Mouse (Mus musculus): ENCODE measurements around the gene Ino80. TPM values are rescaled to one million over a fixed set of nuclear protein-coding genes. Genes with fewer than 3 reads are reported as not detected.
A peak's percentile ranks its signal among the peaks of the same experiment; 100 is the strongest.

Gene Ino80
- polyA plus RNA-seq, 1 experiment from 2014 or later, result 5.1 TPM

DNA sequence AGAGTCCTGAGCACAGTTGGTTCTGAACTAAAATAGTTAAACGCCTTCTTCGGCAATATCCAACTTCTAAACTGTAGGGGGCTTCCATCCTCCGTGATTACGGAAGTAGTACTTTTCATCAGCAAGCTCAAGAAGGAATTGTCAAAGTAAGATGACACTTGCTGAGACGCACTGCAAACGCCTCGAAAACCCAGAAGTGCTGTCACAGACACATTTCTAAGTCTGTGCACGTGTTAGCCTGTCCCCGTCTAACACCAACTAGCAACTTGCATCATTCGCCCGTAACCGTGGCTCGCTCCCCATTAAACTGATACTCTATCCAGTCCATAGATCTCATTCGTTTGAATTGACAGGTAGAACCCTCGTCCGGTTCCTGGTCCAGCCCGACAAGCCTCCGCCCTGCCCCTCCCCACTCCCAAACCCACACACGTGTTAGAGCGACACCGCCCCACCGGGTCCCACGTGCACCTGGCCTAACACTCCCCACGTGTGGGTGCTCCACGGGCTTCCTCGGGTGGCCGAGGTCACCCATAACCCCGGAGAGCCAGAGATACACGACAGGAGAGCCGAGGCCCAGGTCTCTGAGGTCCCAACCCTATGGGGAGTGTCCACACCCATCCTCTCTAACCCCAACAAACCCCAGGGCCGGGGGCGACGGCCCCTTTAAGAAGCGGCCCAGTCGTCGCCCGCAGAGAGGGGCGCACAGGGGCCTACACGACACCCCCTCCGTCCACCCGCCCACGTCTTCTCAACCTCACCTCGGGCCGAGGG lies 681 bp downstream of the Ino80 start:
- ATAC-seq (ENCODE audit: low read depth) (peak; percentile 68), DNase-seq (ENCODE audit: low spot score) (peak; percentile 75)
- WGBS, result under 1% methylated on average over 31 of the region's 44 CpGs
- Histone ChIP-seq H3K36me3 (ENCODE audit: control insufficient read depth, insufficient read depth, low read length) (peaks cover 6% of the 10 kb centered on the region; the same call in 1 of the 2 replicates), H3K4me3 (ENCODE audit: low read depth, low read length) (peak overlapping the region; percentile 53), H3K27me3 (replicated peaks; ENCODE audit: control insufficient read depth, insufficient read depth, low read length) (no peaks in the 10 kb centered on the region), H3K9ac (ENCODE audit: low read depth, low read length) (peak overlapping the region; percentile 98), H3K4me1 (ENCODE audit: control insufficient read depth, insufficient read depth, low read length) (peaks cover 11% of the 10 kb centered on the region; the same call in 1 of the 2 replicates), H3K9me3 (ENCODE audit: control insufficient read depth, low read length) (no peaks in the 10 kb centered on the region), H3K4me2 (ENCODE audit: low read depth, low read length) (peak overlapping the region; percentile 79), H3K27ac (replicated peaks; ENCODE audit: low read depth, low read length) (peak overlapping the region; percentile 98)

DNA sequence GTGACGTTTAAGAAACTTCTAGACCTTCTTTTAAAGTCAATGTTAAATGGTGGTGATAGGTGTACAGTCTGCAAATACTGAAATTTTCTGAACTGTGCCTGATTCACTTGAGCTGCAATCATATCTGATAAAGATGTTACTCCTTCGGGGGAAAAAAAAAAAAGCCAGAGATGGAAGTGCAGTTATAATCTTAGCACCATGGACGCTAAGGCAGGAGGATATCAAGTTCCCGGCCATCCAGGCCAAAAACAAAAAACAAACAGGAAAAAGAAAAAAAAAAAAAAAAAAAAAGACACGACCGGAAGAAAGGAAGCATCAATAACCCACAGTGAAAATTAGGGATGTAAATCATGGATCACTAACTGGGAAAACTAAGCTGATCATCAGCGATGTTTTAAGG lies 1.3 kb downstream of the Ino80 start:
- DNase-seq (ENCODE audit: low spot score) (no peak), ATAC-seq (ENCODE audit: low read depth) (no peak)
- peak overlapping the region; percentile 79 for H3K4me2 ChIP-seq (ENCODE audit: low read depth, low read length)
- H3K9ac ChIP-seq (ENCODE audit: low read depth, low read length), result peak overlapping the region; percentile 98
- WGBS, result 9% methylated on average over 7 of the region's 7 CpGs
- peak overlapping the region; percentile 53 for H3K4me3 ChIP-seq (ENCODE audit: low read depth, low read length)
- peak overlapping the region; percentile 98 for H3K27ac ChIP-seq (replicated peaks; ENCODE audit: low read depth, low read length)
- H3K36me3 ChIP-seq (ENCODE audit: control insufficient read depth, insufficient read depth, low read length), result peaks cover 6% of the 10 kb centered on the region; the same call in 1 of the 2 replicates
- no peaks in the 10 kb centered on the region for H3K27me3 ChIP-seq (replicated peaks; ENCODE audit: control insufficient read depth, insufficient read depth, low read length)
- H3K4me1 ChIP-seq (ENCODE audit: control insufficient read depth, insufficient read depth, low read length), result peaks cover 11% of the 10 kb centered on the region; the same call in 1 of the 2 replicates
- H3K9me3 ChIP-seq (ENCODE audit: control insufficient read depth, low read length), result no peaks in the 10 kb centered on the region

DNA sequence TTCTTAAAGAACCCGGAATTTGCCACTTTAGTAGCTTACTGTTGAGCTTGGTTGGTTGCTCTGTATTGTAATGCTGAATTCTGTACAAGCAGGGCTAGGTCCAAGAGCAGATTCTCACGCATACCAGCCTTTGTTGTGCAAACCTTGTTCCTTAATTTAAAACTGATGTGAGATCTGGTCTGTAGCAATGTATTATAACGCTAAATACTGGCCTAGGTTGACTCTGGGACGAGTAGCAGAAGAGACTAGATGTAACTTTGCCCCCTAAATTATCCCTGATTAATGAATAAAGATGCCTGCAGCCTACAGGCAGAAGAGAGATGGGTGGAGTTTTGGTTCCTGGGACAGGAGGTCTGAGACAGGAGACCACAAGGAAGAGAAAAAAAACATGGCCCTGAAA lies 13.5 kb downstream of the Ino80 start:
- Histone ChIP-seq H3K9me3 (ENCODE audit: control insufficient read depth, low read length) (no peaks in the 10 kb centered on the region), H3K36me3 (ENCODE audit: control insufficient read depth, insufficient read depth, low read length) (peaks cover 9% of the 10 kb centered on the region; the same call in 1 of the 2 replicates), H3K4me3 (ENCODE audit: low read depth, low read length) (no peak overlapping the region), H3K9ac (ENCODE audit: low read depth, low read length) (no peak overlapping the region), H3K27ac (replicated peaks; ENCODE audit: low read depth, low read length) (no peak overlapping the region), H3K4me1 (ENCODE audit: control insufficient read depth, insufficient read depth, low read length) (no peaks in the 10 kb centered on the region), H3K27me3 (replicated peaks; ENCODE audit: control insufficient read depth, insufficient read depth, low read length) (no peaks in the 10 kb centered on the region), H3K4me2 (ENCODE audit: low read depth, low read length) (no peak overlapping the region)
- ATAC-seq (ENCODE audit: low read depth), result no peak
- DNase-seq (ENCODE audit: low spot score), result no peak
- WGBS, result 46% methylated on average over 4 of the region's 4 CpGs

DNA sequence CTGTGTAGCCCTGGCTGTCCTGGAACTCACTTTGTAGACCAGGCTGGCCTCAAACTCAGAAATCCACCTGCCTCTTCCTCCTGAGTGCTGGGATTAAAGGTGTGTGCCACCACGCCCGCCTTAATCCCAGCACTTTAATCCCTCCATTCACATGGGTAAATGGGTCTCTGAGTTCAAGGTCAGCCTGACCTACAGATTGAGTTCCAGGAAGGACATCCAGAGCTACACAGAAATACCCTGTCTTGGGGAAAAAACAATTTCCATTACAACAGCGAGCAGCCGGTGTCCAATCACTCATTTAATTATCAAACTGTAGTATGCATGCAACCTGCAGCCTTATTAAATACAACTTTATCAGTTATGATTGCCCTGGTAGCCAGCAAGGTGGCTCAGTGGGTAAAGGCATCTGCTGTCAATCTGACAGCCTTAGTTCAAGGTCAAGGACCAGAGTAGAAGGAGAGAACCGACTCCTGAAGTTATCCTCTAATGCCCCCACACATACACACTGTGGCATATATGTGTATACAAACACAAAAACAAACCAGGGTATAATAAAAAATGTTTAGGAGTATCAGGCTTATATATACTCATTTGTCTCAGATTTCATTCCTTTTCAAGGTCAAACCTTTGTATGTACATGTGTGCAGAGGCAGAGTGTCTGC lies 14.2 kb downstream of the Ino80 start:
- Histone ChIP-seq H3K4me2 (ENCODE audit: low read depth, low read length) (no peak overlapping the region), H3K4me3 (ENCODE audit: low read depth, low read length) (no peak overlapping the region), H3K27ac (replicated peaks; ENCODE audit: low read depth, low read length) (no peak overlapping the region), H3K4me1 (ENCODE audit: control insufficient read depth, insufficient read depth, low read length) (no peaks in the 10 kb centered on the region), H3K9ac (ENCODE audit: low read depth, low read length) (no peak overlapping the region), H3K9me3 (ENCODE audit: control insufficient read depth, low read length) (no peaks in the 10 kb centered on the region), H3K36me3 (ENCODE audit: control insufficient read depth, insufficient read depth, low read length) (peaks cover 9% of the 10 kb centered on the region; the same call in 1 of the 2 replicates), H3K27me3 (replicated peaks; ENCODE audit: control insufficient read depth, insufficient read depth, low read length) (no peaks in the 10 kb centered on the region)
- no peak for ATAC-seq (ENCODE audit: low read depth)
- WGBS, result 90% methylated on average over 5 of the region's 5 CpGs
- no peak for DNase-seq (ENCODE audit: low spot score)

DNA sequence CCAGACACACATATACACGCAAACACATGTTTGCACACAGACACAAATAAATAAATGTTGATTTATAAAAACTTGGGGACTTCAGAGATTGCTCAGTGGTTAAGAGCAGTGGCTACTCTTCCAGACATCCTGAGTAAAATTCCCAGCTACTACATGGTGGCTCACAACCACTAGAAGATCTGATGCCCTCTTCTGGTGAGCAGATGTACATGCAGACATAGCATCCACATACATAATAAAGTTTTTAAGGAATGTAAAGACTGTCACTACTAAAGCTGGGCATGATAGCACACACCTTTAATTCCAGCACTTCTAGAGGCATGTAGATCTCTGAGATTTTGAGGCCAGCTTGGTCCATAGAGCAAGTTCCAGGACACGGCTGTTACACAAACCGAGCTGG lies 16.5 kb downstream of the Ino80 start:
- H3K4me1 ChIP-seq (ENCODE audit: control insufficient read depth, insufficient read depth, low read length), result no peaks in the 10 kb centered on the region
- H3K27me3 ChIP-seq (replicated peaks; ENCODE audit: control insufficient read depth, insufficient read depth, low read length), result no peaks in the 10 kb centered on the region
- DNase-seq (ENCODE audit: low spot score), result no peak
- H3K27ac ChIP-seq (replicated peaks; ENCODE audit: low read depth, low read length), result no peak overlapping the region
- H3K4me3 ChIP-seq (ENCODE audit: low read depth, low read length), result no peak overlapping the region
- H3K9ac ChIP-seq (ENCODE audit: low read depth, low read length), result no peak overlapping the region
- no peak overlapping the region for H3K4me2 ChIP-seq (ENCODE audit: low read depth, low read length)
- 98% methylated on average over 3 of the region's 3 CpGs for WGBS
- ATAC-seq (ENCODE audit: low read depth), result no peak
- H3K9me3 ChIP-seq (ENCODE audit: control insufficient read depth, low read length), result no peaks in the 10 kb centered on the region
- H3K36me3 ChIP-seq (ENCODE audit: control insufficient read depth, insufficient read depth, low read length), result peaks cover 15% of the 10 kb centered on the region

DNA sequence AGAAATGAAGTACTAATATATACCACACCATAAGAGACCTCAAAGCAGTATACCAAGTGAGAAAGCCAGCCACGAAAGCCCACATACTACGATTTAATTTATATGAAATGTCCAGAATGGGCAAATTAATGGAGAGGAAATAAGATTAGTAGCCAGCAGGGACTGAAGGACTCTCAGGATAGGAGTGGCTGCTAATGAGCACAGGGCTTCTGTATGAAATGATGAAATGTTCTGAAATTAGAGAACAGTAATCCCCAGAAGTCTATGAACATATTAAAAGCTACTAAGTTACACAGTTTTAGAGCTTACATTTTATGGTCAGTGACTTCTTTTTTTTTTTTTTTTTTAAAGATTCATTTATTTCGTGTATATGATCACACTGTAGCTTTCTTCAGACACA lies 22.9 kb downstream of the Ino80 start:
- DNase-seq (ENCODE audit: low spot score) (no peak), ATAC-seq (ENCODE audit: low read depth) (no peak)
- Histone ChIP-seq H3K4me1 (ENCODE audit: control insufficient read depth, insufficient read depth, low read length) (no peaks in the 10 kb centered on the region), H3K27ac (replicated peaks; ENCODE audit: low read depth, low read length) (no peak overlapping the region), H3K36me3 (ENCODE audit: control insufficient read depth, insufficient read depth, low read length) (peaks cover 57% of the 10 kb centered on the region), H3K4me3 (ENCODE audit: low read depth, low read length) (no peak overlapping the region), H3K9me3 (ENCODE audit: control insufficient read depth, low read length) (no peaks in the 10 kb centered on the region), H3K4me2 (ENCODE audit: low read depth, low read length) (no peak overlapping the region), H3K27me3 (replicated peaks; ENCODE audit: control insufficient read depth, insufficient read depth, low read length) (no peaks in the 10 kb centered on the region), H3K9ac (ENCODE audit: low read depth, low read length) (no peak overlapping the region)
- 86% methylated on average over 3 of the region's 3 CpGs for WGBS

DNA sequence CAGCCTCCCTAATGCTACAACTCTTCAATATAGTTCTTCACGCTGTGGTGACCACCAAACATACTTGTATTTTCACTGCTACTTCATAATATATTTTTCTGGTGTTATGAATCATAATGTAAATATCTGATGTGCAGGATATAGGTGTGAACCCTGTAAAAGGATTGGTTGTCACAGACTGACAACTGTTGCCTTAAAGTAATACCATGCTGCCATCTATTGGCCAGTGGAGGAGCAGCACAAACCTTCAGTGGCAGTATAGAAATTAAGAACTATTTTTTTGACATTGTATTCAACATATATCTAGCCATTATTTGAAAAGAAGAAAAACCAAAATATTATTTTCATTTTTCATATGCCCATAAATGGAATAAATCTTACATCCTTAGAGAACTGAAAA lies 40.5 kb downstream of the Ino80 start:
- Histone ChIP-seq H3K4me2 (ENCODE audit: low read depth, low read length) (no peak overlapping the region), H3K9ac (ENCODE audit: low read depth, low read length) (no peak overlapping the region), H3K9me3 (ENCODE audit: control insufficient read depth, low read length) (no peaks in the 10 kb centered on the region), H3K27ac (replicated peaks; ENCODE audit: low read depth, low read length) (no peak overlapping the region), H3K4me3 (ENCODE audit: low read depth, low read length) (no peak overlapping the region), H3K27me3 (replicated peaks; ENCODE audit: control insufficient read depth, insufficient read depth, low read length) (no peaks in the 10 kb centered on the region), H3K4me1 (ENCODE audit: control insufficient read depth, insufficient read depth, low read length) (no peaks in the 10 kb centered on the region), H3K36me3 (ENCODE audit: control insufficient read depth, insufficient read depth, low read length) (peaks cover 64% of the 10 kb centered on the region)
- 92% methylated on average over 1 of the region's 1 CpGs for WGBS
- DNase-seq (ENCODE audit: low spot score) (peak; percentile 60), ATAC-seq (ENCODE audit: low read depth) (0 out of 2 replicates have a peak, but pooled peaks have one; percentile 57)

DNA sequence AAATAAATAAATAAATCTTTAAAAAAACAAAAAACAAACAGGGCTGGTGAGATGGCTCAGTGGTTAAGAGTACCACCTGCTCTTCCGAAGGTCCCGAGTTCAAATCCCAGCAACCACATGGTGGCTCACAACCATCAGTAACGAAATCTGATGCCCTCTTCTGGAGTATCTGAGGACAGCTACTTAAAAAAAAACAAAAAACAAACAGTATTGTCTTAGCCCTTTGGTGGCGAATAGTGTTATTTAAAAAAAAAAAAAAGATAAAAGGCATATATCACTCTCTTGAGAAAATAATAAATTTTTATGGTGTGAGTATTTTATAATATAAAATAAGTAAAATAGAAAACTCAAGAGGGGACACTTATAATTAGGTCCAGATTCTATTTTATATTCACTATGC lies 41.0 kb downstream of the Ino80 start:
- DNase-seq (ENCODE audit: low spot score), result no peak
- Histone ChIP-seq H3K9me3 (ENCODE audit: control insufficient read depth, low read length) (no peaks in the 10 kb centered on the region), H3K27me3 (replicated peaks; ENCODE audit: control insufficient read depth, insufficient read depth, low read length) (no peaks in the 10 kb centered on the region), H3K4me3 (ENCODE audit: low read depth, low read length) (no peak overlapping the region), H3K27ac (replicated peaks; ENCODE audit: low read depth, low read length) (no peak overlapping the region), H3K4me2 (ENCODE audit: low read depth, low read length) (no peak overlapping the region), H3K36me3 (ENCODE audit: control insufficient read depth, insufficient read depth, low read length) (peaks cover 67% of the 10 kb centered on the region), H3K9ac (ENCODE audit: low read depth, low read length) (no peak overlapping the region), H3K4me1 (ENCODE audit: control insufficient read depth, insufficient read depth, low read length) (no peaks in the 10 kb centered on the region)
- ATAC-seq (ENCODE audit: low read depth), result no peak
- 94% methylated on average over 4 of the region's 4 CpGs for WGBS

Data from embryonic facial prominence, embryonic 14.5 days (tissue).